Mouse (Mus musculus) kidney, adult 2 months (tissue): ENCODE measurements around the gene Pknox2. TPM values are rescaled to one million over a fixed set of nuclear protein-coding genes. Genes with fewer than 3 reads are reported as not detected.

Experiments used
- DNase-seq: peaks from one replicate; pipeline ENCODE4 v3.0.0; 2021
- H3K27ac ChIP-seq: fragments of 200-500 bp; 2 replicates; pipeline ENCODE4 v1.5.1; 2012; ENCODE audit warnings: low read depth, low read length, control low read depth, inconsistent platforms; ENCODE audit not compliant: insufficient read depth
- H3K27me3 ChIP-seq: fragments of 200-500 bp; replicated peaks from 2 replicates; pipeline ENCODE4 v1.6.1; 2012; ENCODE audit warnings: mild to moderate bottlenecking, moderate library complexity, low read length, inconsistent platforms; ENCODE audit not compliant: control insufficient read depth, insufficient read depth
- H3K36me3 ChIP-seq: fragments of 200-500 bp; 2 replicates; pipeline ENCODE4 v1.6.1; 2012; ENCODE audit warnings: mild to moderate bottlenecking, moderate library complexity, low read length, inconsistent platforms; ENCODE audit not compliant: control insufficient read depth, insufficient read depth
- H3K4me1 ChIP-seq: fragments of 200-500 bp; 2 replicates; pipeline ENCODE4 v1.6.1; 2011; ENCODE audit warnings: low read length; ENCODE audit not compliant: control insufficient read depth, insufficient read depth
- H3K4me3 ChIP-seq: fragments of 200-500 bp; 2 replicates; pipeline ENCODE4 v1.5.1; 2011; ENCODE audit warnings: mild to moderate bottlenecking, low read depth, low read length, control low read depth; ENCODE audit not compliant: insufficient read depth
- CTCF ChIP-seq: fragments of 200-500 bp; conservative IDR thresholded peaks from 2 replicates; pipeline ENCODE4 v1.5.1; 2011; ENCODE audit warnings: low read depth, mild to moderate bottlenecking, control low read depth, low read length, moderate library complexity, mixed read lengths; ENCODE audit not compliant: insufficient read depth, insufficient read length
- POLR2A ChIP-seq: fragments of 200-500 bp; IDR thresholded peaks from one replicate; pipeline ENCODE4 v1.6.1; 2011; ENCODE audit warnings: low read depth, low read length, control low read depth
- WGBS: fragments of 180-500 bp; shearing (Covaris S2); methylation state at CpG from one replicate; pipeline ENCODE4 v1.1.7; 2018; 5-methylcytosine and 5-hydroxymethylcytosine counted together
- polyA plus RNA-seq: library from polyadenylated mRNA; depleted of rRNA; stranded (reverse); fragments of >200 nt; gene quantifications from 2 replicates; pipeline ENCODE4 v1.2.3, GENCODE M21; 2012

Pknox2 gene
- polyA plus RNA-seq, 1 experiment, result 7.1 TPM

- H3K4me1 ChIP-seq, result no peaks in the 10 kb centered on the region
- H3K4me3 ChIP-seq, result no peak overlapping the region
- 60% methylated on average over 9 of the region's 9 CpGs for WGBS
- no peak for TF ChIP-seq POLR2A
- TF ChIP-seq CTCF, result no peak
- no peak overlapping the region for H3K27ac ChIP-seq
- H3K36me3 ChIP-seq, result no peaks in the 10 kb centered on the region
- peak; percentile 19 for DNase-seq
- H3K27me3 ChIP-seq, result no peaks in the 10 kb centered on the region
These were observed 30.4 kb downstream of the Pknox2 start for GRCm38 (mm10) chr9:37116632-37117413.

- 71% methylated on average over 7 of the region's 7 CpGs for WGBS
- no peak overlapping the region for H3K4me3 ChIP-seq
- H3K4me1 ChIP-seq, result no peaks in the 10 kb centered on the region
- TF ChIP-seq POLR2A (no peak), CTCF (no peak)
- no peaks in the 10 kb centered on the region for H3K27me3 ChIP-seq
- no peak for DNase-seq
- H3K27ac ChIP-seq, result no peak overlapping the region
- no peaks in the 10 kb centered on the region for H3K36me3 ChIP-seq
These were observed 31.4 kb downstream of the Pknox2 start for GRCm38 (mm10) chr9:37115820-37116219.

- WGBS, result 67% methylated on average over 9 of the region's 9 CpGs
- no peaks in the 10 kb centered on the region for H3K27me3 ChIP-seq
- peak; percentile 34; the same call in 1 of the 2 replicates for TF ChIP-seq CTCF
- TF ChIP-seq POLR2A, result no peak
- H3K36me3 ChIP-seq, result no peaks in the 10 kb centered on the region
- H3K27ac ChIP-seq, result no peak overlapping the region
- H3K4me3 ChIP-seq, result no peak overlapping the region
- no peak for DNase-seq
- no peaks in the 10 kb centered on the region for H3K4me1 ChIP-seq
These were observed 32.6 kb downstream of the Pknox2 start for GRCm38 (mm10) chr9:37114286-37115267.

DNA sequence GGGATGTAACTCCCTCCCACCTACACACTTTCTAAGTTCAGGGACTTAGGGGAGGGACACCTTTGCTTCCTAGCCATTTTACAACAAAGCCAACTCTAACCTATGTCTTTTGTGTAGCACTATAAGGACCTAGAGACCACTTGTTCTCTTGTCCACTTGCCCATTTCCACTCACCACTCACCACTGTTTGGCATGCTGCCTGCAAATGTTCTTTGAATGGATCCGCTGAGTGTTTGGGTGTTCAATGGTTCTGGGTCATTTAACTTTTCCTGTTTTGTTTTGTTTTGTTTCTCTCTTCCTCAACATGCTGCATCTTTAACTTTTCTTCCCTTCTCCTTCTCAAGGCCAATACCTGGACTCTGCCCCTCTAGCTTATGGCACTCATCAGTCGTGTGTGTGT lies 39.7 kb downstream of the Pknox2 start:
- Histone ChIP-seq H3K4me1 (peaks cover 10% of the 10 kb centered on the region; the same call in 1 of the 2 replicates), H3K27me3 (no peaks in the 10 kb centered on the region), H3K36me3 (no peaks in the 10 kb centered on the region), H3K4me3 (no peak overlapping the region), H3K27ac (no peak overlapping the region)
- peak; percentile 50 for DNase-seq
- no peak for TF ChIP-seq CTCF
- no peak for TF ChIP-seq POLR2A
- WGBS, result 47% methylated on average over 2 of the region's 2 CpGs

GRCm38 (mm10) chr9:37106808-37107207 lies 40.4 kb downstream of the Pknox2 start:
- H3K36me3 ChIP-seq, result no peaks in the 10 kb centered on the region
- H3K27ac ChIP-seq, result no peak overlapping the region
- no peak overlapping the region for H3K4me3 ChIP-seq
- DNase-seq, result peak; percentile 51
- WGBS, result 37% methylated on average over 3 of the region's 3 CpGs
- no peak for TF ChIP-seq POLR2A
- no peak for TF ChIP-seq CTCF
- peaks cover 10% of the 10 kb centered on the region; the same call in 1 of the 2 replicates for H3K4me1 ChIP-seq
- H3K27me3 ChIP-seq, result no peaks in the 10 kb centered on the region

DNA sequence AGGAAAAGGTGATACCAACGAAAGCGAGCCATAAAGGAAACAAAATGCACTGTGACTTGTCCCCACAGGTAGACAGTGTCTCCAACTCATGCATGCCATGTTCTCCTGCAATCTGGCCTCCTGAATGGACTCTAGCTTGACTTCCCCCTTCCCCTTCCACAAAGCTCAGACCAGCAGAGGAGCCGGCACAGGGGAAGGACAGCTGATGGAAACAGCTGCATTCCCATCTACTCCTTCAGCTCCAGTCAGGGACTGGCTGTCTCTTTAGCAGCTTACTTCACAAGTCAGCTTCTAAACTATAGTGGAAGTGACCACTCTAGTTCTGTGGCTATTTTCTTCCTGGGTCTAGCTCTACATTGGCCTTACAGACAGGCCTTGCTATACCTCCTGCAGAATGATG lies 43.0 kb downstream of the Pknox2 start:
- TF ChIP-seq CTCF (no peak), POLR2A (no peak)
- H3K27me3 ChIP-seq, result no peaks in the 10 kb centered on the region
- no peaks in the 10 kb centered on the region for H3K36me3 ChIP-seq
- DNase-seq, result no peak
- H3K27ac ChIP-seq, result no peak overlapping the region
- H3K4me3 ChIP-seq, result no peak overlapping the region
- H3K4me1 ChIP-seq, result peaks cover 10% of the 10 kb centered on the region; the same call in 1 of the 2 replicates
- 80% methylated on average over 3 of the region's 3 CpGs for WGBS
